Mouse (Mus musculus): ENCODE results near the gene Zbtb4.

DNA sequence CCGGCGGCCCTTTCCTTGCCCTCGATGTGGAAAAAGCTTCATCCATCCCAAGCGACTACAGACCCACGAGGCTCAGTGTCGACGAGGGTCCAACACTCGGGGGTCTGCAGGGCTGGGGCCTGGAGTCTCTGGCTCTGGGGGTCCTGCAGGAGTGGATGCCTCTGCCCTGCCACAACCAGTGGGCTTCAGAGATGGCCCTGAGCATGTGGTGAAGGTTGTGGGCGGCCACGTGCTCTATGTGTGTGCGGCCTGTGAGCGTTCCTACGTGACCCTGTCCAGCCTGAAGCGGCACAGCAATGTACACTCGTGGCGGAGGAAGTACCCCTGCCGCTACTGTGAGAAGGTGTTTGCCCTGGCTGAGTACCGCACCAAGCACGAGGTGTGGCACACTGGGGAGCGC is 10.8 kb downstream of the Zbtb4 start:
- TF ChIP-seq CTCF (IDR thresholded peaks at IDR 0.05; ENCODE audit: low read depth), result no peak
- no peak for TF ChIP-seq EP300 (IDR thresholded peaks at IDR 0.05; ENCODE audit: low read depth)

Measured in heart, postnatal 0 days (tissue).